Mouse (Mus musculus) limb, embryonic 15.5 days (tissue): ENCODE measurements around the gene Rasgrf1. TPM values are rescaled to one million over a fixed set of nuclear protein-coding genes. Genes with fewer than 3 reads are reported as not detected.
"Not testable (repeated sequence)": the region's sequence is repeated elsewhere in the genome, so short reads cannot be mapped to it uniquely, and the experiment has no call there.

Experiments used
- ATAC-seq: fragments of 200-750 bp; cut with Nextera tagmentation; 2 replicates; pipeline ENCODE4 v1.8.0; 2017; ENCODE audit warnings: low read depth, moderate TSS enrichment; ENCODE audit not compliant: insufficient number of reproducible peaks, low FRiP score, low TSS enrichment
- H3K27ac ChIP-seq: fragments of 300-500 bp; sonication (generic); 2 replicates; pipeline ENCODE4 v1.5.1; 2015; ENCODE audit warnings: moderate library complexity, mild to moderate bottlenecking, inconsistent platforms
- H3K27me3 ChIP-seq: fragments of 300-500 bp; sonication (generic); 2 replicates; pipeline ENCODE4 v1.6.1; 2015; ENCODE audit warnings: inconsistent platforms
- H3K36me3 ChIP-seq: fragments of 300-500 bp; sonication (generic); 2 replicates; pipeline ENCODE4 v1.6.1; 2015; ENCODE audit warnings: inconsistent platforms
- H3K4me1 ChIP-seq: fragments of 300-500 bp; sonication (generic); 2 replicates; pipeline ENCODE4 v1.6.1; 2015; ENCODE audit warnings: inconsistent platforms
- H3K4me2 ChIP-seq: fragments of 300-500 bp; sonication (generic); 2 replicates; pipeline ENCODE4 v1.6.1; 2015; ENCODE audit warnings: mild to moderate bottlenecking, inconsistent platforms
- H3K4me3 ChIP-seq: fragments of 300-500 bp; sonication (generic); 2 replicates; pipeline ENCODE4 v1.5.1; 2015; ENCODE audit warnings: mild to moderate bottlenecking, inconsistent platforms
- H3K9ac ChIP-seq: fragments of 300-500 bp; sonication (generic); 2 replicates; pipeline ENCODE4 v1.6.1; 2015; ENCODE audit warnings: inconsistent platforms
- H3K9me3 ChIP-seq: fragments of 300-500 bp; sonication (generic); 2 replicates; pipeline ENCODE4 v1.6.1; 2016; ENCODE audit warnings: inconsistent platforms
- WGBS: fragments of 180-500 bp; shearing (Covaris S2); methylation state at CpG from one replicate; pipeline ENCODE4 v1.1.7; 2015; 5-methylcytosine and 5-hydroxymethylcytosine counted together
- polyA plus RNA-seq: library from polyadenylated mRNA; unstranded; fragments of >200 nt; fragmentation: Nextera tagmentation; extraction: Ambion mirVana; gene quantifications from 2 replicates; pipeline ENCODE4 v1.2.1, GENCODE M21; 2015

Gene Rasgrf1
- polyA plus RNA-seq, 1 experiment from 2014 or later = 0.58 TPM

DNA sequence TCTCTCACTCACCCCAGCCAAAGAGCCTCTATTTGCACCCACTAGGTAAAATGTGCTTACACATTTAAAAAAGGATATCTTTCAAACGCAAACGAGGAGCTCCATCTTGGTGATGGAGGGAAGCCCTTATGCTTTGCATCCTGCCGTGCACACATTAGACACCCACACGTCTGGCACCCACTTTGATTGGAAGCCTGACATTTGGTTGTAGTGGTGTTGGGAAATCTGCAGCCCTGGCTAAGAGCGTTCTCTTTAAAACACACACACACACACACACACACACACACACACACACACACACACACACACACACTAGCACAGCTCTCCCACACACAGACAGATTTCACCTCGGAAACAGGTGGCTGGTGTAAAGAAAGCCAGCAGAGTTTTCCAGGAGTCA, 111.2 kb downstream of the Rasgrf1 start:
- no peaks in the 10 kb centered on the region for H3K27me3 ChIP-seq
- no peaks in the 10 kb centered on the region for H3K4me1 ChIP-seq
- no peak overlapping the region for H3K9ac ChIP-seq
- H3K4me3 ChIP-seq = no peak overlapping the region
- H3K27ac ChIP-seq = no peak overlapping the region
- no peak overlapping the region for H3K4me2 ChIP-seq
- ATAC-seq = no peak
- no peaks in the 10 kb centered on the region for H3K36me3 ChIP-seq
- no peaks in the 10 kb centered on the region for H3K9me3 ChIP-seq
- WGBS = 78% methylated on average over 6 of the region's 6 CpGs

DNA sequence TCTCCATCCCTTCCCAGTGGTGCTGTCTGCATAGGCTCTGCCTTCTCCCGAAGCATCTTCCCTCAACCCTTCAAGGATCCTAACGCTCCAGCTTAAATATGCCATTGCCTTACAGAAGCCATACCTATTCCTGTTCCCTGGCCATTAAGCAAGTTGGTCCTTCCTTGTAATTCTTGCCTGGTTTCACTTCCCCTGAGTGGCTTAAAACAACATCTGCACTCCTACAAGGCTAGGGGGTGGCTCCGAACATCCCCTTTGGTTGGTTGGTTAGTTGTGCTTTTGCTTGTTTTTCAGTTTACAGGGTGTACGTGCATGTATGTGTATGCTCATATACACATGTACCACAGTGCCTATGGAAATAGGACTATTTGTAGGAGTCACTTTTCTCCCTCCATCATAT, 111.7 kb downstream of the Rasgrf1 start:
- WGBS = 87% methylated on average over 4 of the region's 4 CpGs
- no peaks in the 10 kb centered on the region for H3K36me3 ChIP-seq
- ATAC-seq = no peak

DNA sequence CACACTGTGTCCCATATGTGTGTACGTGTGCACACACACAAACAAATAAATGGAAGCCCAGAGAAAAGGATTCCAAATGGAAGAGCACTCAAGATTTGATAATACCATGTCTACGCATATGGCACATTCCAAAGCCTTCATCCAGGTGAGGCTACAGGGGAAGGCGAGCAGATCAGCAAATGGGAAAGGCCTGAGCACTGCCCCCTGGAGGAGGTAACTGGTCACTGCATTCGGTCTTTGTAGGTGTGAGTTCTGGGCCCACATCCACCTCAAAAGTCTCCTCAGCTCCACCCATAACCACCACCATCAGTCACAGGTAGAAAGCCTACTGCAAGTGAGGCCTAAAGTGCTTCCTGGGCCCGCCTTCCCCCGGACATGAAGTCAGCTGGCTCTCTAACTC, 118.0 kb downstream of the Rasgrf1 start:
- H3K4me3 ChIP-seq = no peak overlapping the region
- ATAC-seq = no peak
- H3K27me3 ChIP-seq = no peaks in the 10 kb centered on the region
- no peak overlapping the region for H3K27ac ChIP-seq
- WGBS = 88% methylated on average over 6 of the region's 6 CpGs
- H3K9ac ChIP-seq = no peak overlapping the region
- H3K4me2 ChIP-seq = no peak overlapping the region
- H3K4me1 ChIP-seq = no peaks in the 10 kb centered on the region
- H3K9me3 ChIP-seq = no peaks in the 10 kb centered on the region
- H3K36me3 ChIP-seq = no peaks in the 10 kb centered on the region

More for the DNA sequence above, 111.7 kb downstream of the Rasgrf1 start:
- Histone ChIP-seq H3K4me3 (no peak overlapping the region), H3K27me3 (no peaks in the 10 kb centered on the region), H3K9ac (no peak overlapping the region), H3K9me3 (no peaks in the 10 kb centered on the region), H3K27ac (no peak overlapping the region), H3K4me2 (no peak overlapping the region), H3K4me1 (no peaks in the 10 kb centered on the region)

DNA sequence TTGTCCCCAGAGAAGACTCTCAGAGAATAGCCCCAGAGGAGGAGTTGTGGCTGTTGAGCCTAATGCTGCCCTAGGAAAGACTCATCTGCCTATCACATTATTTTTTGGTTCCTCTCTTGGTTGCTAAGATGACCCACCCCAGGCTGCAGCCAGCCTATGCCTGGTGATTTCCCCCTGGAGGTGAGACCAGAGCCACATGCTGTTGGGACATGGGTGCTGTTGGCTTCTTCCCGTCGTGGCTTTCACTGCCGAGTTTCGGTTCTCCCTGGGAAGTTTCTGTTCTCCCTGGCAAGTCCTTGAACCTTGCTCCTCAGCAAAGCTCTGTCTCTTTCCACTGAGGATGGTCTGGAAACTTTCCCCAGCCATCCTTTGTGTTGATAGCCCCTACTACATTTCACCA, 124.2 kb downstream of the Rasgrf1 start:
- Histone ChIP-seq H3K9ac (no peak overlapping the region), H3K4me3 (no peak overlapping the region), H3K27me3 (no peaks in the 10 kb centered on the region), H3K27ac (no peak overlapping the region), H3K9me3 (no peaks in the 10 kb centered on the region), H3K4me1 (no peaks in the 10 kb centered on the region), H3K36me3 (no peaks in the 10 kb centered on the region), H3K4me2 (no peak overlapping the region)
- 78% methylated on average over 4 of the region's 4 CpGs for WGBS
- no peak for ATAC-seq

DNA sequence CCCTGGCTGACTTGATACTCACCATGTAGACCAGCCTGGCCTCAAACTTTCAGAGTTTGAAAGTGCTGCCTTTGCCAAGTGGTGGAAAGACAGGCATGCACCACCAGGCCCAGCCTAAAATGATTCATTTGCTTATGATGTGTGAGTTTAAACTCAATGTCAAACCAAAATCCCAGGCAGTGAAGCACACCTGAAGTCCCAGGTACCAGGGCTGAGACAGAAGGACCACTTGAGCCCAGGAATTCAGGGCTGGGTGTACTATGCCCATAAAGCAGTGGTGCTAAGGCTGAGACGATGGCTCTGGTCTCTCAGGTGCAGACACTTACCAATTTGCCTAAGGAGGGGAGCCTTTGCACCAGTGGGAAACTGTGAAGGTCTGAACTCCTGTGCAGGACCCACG, 125.5 kb downstream of the Rasgrf1 start:
- no peaks in the 10 kb centered on the region for H3K9me3 ChIP-seq
- H3K4me2 ChIP-seq = no peak overlapping the region
- WGBS = 76% methylated on average over 2 of the region's 2 CpGs
- no peaks in the 10 kb centered on the region for H3K27me3 ChIP-seq
- no peaks in the 10 kb centered on the region for H3K4me1 ChIP-seq
- H3K9ac ChIP-seq = no peak overlapping the region
- no peak for ATAC-seq
- no peak overlapping the region for H3K27ac ChIP-seq
- H3K36me3 ChIP-seq = no peaks in the 10 kb centered on the region
- H3K4me3 ChIP-seq = no peak overlapping the region

DNA sequence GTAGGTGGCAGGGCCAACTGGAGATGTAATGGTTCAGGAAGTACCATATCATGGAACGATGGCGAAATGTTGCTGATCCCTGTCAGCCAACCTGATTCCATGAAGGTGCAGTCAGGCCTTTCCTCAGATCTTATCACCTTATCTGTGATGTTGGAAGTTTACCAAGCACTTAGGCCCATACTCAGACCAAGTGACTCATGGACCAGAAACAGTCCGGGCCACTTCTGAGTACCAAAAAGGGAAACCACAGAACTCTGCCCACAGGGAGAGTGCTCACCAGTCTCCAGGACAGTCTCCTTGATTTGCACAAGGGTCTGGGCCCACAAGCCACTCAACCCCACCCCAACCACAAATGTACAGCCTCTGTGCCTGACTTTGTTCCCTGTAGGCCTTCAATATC, 126.1 kb downstream of the Rasgrf1 start:
- Histone ChIP-seq H3K27ac (no peak overlapping the region), H3K27me3 (no peaks in the 10 kb centered on the region), H3K9ac (no peak overlapping the region), H3K4me1 (no peaks in the 10 kb centered on the region), H3K36me3 (no peaks in the 10 kb centered on the region), H3K9me3 (no peaks in the 10 kb centered on the region), H3K4me3 (no peak overlapping the region), H3K4me2 (no peak overlapping the region)
- ATAC-seq = no peak
- WGBS = 94% methylated on average over 3 of the region's 3 CpGs

DNA sequence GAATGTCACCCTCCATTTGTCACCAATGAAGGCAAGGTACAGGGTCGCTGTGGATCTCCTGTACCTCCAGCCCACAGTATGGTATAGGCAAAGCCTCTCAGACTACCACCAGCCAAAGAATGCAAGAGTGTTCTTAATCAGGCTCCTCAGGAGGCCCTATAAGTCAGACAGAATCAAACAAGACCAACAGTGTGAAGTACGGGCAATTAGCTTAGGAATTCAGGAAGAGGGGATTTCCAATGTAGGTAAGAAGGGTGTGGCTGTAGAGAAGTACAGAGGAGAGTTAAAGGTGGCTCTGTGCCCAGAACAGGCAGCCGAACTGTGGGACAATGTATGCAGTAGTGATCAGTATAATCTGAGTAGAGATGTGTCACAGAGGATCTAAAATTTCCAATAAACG, 126.6 kb downstream of the Rasgrf1 start:
- no peaks in the 10 kb centered on the region for H3K27me3 ChIP-seq
- H3K36me3 ChIP-seq = no peaks in the 10 kb centered on the region
- no peak overlapping the region for H3K9ac ChIP-seq
- 0 out of 2 replicates have a peak, but pooled peaks have one; percentile 22 for ATAC-seq
- H3K4me2 ChIP-seq = no peak overlapping the region
- H3K4me3 ChIP-seq = no peak overlapping the region
- H3K9me3 ChIP-seq = no peaks in the 10 kb centered on the region
- no peaks in the 10 kb centered on the region for H3K4me1 ChIP-seq
- no peak overlapping the region for H3K27ac ChIP-seq
- 68% methylated on average over 4 of the region's 4 CpGs for WGBS

DNA sequence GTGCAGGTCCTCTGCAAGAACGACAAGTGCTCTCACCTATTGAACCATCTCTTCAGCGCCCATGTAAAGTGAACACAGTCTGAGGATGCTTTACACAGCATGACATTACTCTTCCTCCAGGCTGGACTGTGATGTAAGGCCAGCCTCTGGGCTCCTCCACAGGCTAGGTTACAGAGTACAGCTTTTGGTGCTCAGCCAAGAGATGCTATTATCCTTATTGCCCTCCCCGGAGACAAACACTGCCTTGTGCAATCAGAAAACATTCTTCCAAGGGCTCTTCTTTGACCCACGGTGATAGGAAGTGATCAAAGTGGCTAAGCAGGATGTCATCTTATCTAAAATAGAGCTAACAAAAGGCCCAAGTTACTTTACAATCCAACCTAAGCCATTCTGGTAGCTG, 128.8 kb downstream of the Rasgrf1 start:
- Histone ChIP-seq H3K4me1 (no peaks in the 10 kb centered on the region), H3K4me2 (no peak overlapping the region), H3K27me3 (no peaks in the 10 kb centered on the region), H3K9me3 (no peaks in the 10 kb centered on the region), H3K4me3 (no peak overlapping the region), H3K36me3 (no peaks in the 10 kb centered on the region), H3K9ac (no peak overlapping the region), H3K27ac (no peak overlapping the region)
- 72% methylated on average over 4 of the region's 4 CpGs for WGBS
- ATAC-seq = no peak

DNA sequence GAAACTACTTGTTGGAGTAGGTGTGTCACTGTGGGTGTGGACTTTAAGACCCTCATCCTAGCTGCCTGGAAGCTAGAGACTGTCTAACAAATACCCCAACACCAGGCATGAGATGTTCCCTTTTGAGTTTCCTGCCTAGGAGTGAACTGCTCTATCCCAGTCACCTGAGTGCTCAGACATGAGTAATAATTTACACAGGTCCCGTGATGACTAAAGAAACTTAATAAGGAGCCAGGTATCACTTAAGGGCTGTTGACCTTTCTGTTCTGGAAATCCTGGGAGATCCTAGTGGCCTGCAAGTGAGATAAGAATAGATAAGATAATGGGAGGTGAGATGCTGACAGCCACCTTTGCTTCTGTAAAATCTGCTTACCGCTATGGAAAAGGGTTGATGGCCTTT, 131.2 kb downstream of the Rasgrf1 start:
- 77% methylated on average over 2 of the region's 2 CpGs for WGBS
- no peak for ATAC-seq
- no peak overlapping the region for H3K9ac ChIP-seq

DNA sequence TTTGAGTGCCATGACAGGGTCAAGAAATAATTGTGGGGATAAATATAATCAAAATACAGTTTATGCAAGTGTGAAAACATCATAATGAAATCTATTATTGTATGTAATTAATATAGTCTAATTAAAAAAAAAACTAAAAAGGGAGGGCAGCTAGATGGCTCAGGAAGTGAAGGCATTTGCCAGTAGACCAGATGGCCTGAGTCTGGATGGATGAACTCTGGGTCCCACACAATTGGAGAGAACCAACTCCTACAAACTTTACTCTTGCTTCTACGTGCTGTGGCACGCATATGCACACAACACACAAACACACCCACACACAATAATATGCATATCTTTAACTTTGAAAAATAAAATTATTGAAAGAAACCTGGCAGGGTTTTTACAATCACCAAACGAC, 131.8 kb downstream of the Rasgrf1 start:
- Histone ChIP-seq H3K27me3 (no peaks in the 10 kb centered on the region), H3K36me3 (no peaks in the 10 kb centered on the region), H3K4me3 (no peak overlapping the region), H3K4me2 (no peak overlapping the region), H3K9me3 (no peaks in the 10 kb centered on the region), H3K9ac (no peak overlapping the region), H3K4me1 (no peaks in the 10 kb centered on the region), H3K27ac (no peak overlapping the region)
- 93% methylated on average over 3 of the region's 3 CpGs for WGBS
- no peak for ATAC-seq

More for the DNA sequence above, 131.2 kb downstream of the Rasgrf1 start:
- Histone ChIP-seq H3K4me1 (no peaks in the 10 kb centered on the region), H3K27me3 (no peaks in the 10 kb centered on the region), H3K9me3 (no peaks in the 10 kb centered on the region), H3K27ac (no peak overlapping the region), H3K4me2 (no peak overlapping the region), H3K36me3 (no peaks in the 10 kb centered on the region), H3K4me3 (no peak overlapping the region)

DNA sequence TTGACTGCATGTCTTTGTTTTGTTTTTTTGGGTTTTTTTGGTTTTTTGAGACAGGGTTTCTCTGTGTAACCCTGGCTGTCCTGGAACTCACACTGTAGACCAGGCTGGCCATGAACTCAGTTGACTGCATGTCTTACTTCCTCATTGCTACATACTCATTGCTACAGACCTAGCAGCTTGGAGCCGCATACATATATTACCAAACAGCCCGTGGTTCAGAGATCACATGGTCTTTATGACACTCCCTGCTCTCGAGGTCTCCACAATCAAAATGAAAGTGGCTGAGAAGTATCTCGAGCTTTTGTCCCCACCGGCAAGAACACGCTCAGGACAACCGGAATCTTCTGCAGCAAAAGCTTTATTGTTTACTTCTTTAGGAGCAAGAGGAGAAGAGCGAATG, 133.2 kb downstream of the Rasgrf1 start:
- H3K9me3 ChIP-seq, H3K4me1 ChIP-seq, H3K9ac ChIP-seq, H3K4me2 ChIP-seq, H3K27me3 ChIP-seq, ATAC-seq, H3K36me3 ChIP-seq, H3K4me3 ChIP-seq, H3K27ac ChIP-seq: not testable (repeated sequence)
- WGBS = 90% methylated on average over 8 of the region's 8 CpGs

DNA sequence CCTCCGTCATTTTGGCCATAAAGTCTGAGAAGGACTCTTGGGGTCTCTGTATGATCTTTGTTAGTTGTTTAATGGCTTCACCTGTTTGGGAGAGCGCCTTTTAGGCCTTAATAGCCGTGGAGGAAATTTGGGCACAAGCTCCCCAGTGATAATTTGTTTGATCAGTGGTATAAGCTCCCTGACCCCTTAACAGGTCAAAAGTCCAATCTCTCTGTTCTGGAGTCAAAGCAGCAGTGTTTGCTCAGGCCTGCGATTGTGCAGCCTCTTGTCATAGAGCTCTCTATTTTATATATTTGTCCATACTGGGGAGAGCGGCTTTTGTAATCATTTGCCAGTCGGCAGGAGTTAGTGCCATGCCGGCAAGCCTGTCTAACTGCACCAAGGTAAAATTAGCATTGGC, 135.5 kb downstream of the Rasgrf1 start:
- ATAC-seq = no peak
- no peak overlapping the region for H3K9ac ChIP-seq
- H3K9me3 ChIP-seq = no peaks in the 10 kb centered on the region
- no peaks in the 10 kb centered on the region for H3K36me3 ChIP-seq
- H3K27ac ChIP-seq = no peak overlapping the region
- no peaks in the 10 kb centered on the region for H3K27me3 ChIP-seq
- H3K4me1 ChIP-seq = no peaks in the 10 kb centered on the region
- WGBS = 86% methylated on average over 7 of the region's 7 CpGs
- H3K4me2 ChIP-seq = no peak overlapping the region
- H3K4me3 ChIP-seq = no peak overlapping the region

DNA sequence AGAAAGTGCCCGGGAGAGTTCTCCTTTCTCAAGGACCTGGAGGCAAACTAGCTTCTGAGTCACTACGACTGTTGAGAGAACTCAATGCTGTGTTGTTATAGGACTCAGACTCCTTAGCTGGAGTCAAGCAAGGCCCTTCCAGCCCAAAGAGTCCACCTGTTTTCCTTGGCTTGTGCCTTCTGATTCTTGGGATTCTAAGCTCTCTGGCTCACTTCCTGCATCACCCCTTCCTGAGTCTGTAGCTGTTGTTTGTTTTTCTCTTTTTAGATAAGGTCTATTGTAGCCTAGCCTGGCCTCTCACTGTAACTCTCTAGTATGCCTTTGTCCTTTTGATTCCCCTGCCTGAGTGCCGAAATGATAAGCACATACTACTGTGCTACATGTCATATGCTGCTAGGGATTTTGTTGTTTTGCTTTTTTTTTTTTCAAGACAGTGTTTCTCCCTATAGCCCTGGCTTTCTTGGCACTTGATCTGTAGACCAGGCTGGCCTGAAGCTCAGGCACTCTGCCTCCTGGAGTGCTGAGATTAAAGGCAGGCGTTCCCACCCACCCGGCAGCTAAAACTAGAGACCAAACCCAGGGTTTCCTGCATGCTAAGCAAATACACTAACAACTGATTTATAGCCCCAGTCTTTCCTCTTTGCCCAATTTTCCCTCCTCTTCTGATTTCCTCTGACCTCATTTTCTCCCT, 138.4 kb downstream of the Rasgrf1 start:
- H3K9me3 ChIP-seq = no peaks in the 10 kb centered on the region
- no peak for ATAC-seq
- no peaks in the 10 kb centered on the region for H3K4me1 ChIP-seq
- no peak overlapping the region for H3K9ac ChIP-seq
- WGBS = 43% methylated on average over 5 of the region's 5 CpGs
- no peak overlapping the region for H3K4me2 ChIP-seq
- no peak overlapping the region for H3K4me3 ChIP-seq
- no peak overlapping the region for H3K27ac ChIP-seq
- H3K27me3 ChIP-seq = no peaks in the 10 kb centered on the region
- H3K36me3 ChIP-seq = no peaks in the 10 kb centered on the region
